Mouse (Mus musculus) thymus, adult 2 months (tissue): ENCODE measurements around the gene Stambp. TPM values are rescaled to one million over a fixed set of nuclear protein-coding genes. Genes with fewer than 3 reads are reported as not detected.

Experiments
- DNase-seq: peaks from one replicate; pipeline ENCODE4 v3.0.0; 2021
- H3K27ac ChIP-seq: fragments of 200-500 bp; 2 replicates; pipeline ENCODE4 v1.5.1; 2012; ENCODE audit warnings: low read length, control low read depth; ENCODE audit not compliant: control insufficient read depth, insufficient read depth
- H3K27me3 ChIP-seq: fragments of 200-500 bp; 2 replicates; pipeline ENCODE4 v1.6.1; 2012; ENCODE audit warnings: mild to moderate bottlenecking, low read length, moderate library complexity, mixed read lengths; ENCODE audit not compliant: control insufficient read depth, insufficient read depth
- H3K36me3 ChIP-seq: fragments of 200-500 bp; 2 replicates; pipeline ENCODE4 v1.6.1; 2012; ENCODE audit warnings: mild to moderate bottlenecking, low read length, moderate library complexity; ENCODE audit not compliant: control insufficient read depth, insufficient read depth
- H3K4me1 ChIP-seq: fragments of 200-500 bp; replicated peaks from 2 replicates; pipeline ENCODE4 v1.6.1; 2012; ENCODE audit warnings: low read length; ENCODE audit not compliant: control insufficient read depth, insufficient read depth
- H3K4me3 ChIP-seq: fragments of 200-500 bp; 2 replicates; pipeline ENCODE4 v1.5.1; 2012; ENCODE audit warnings: mild to moderate bottlenecking, low read length, control low read depth, moderate library complexity; ENCODE audit not compliant: control insufficient read depth, insufficient read depth
- CTCF ChIP-seq: fragments of 200-500 bp; IDR thresholded peaks from 2 replicates; pipeline ENCODE4 v1.5.1; 2012; ENCODE audit warnings: mild to moderate bottlenecking, control low read depth, low read length, moderate library complexity, borderline replicate concordance; ENCODE audit not compliant: control insufficient read depth, poor library complexity, insufficient read depth; ENCODE audit errors: extremely low read depth
- POLR2A ChIP-seq: fragments of 200-500 bp; IDR thresholded peaks from 2 replicates; pipeline ENCODE4 v1.6.1; 2012; ENCODE audit warnings: mild to moderate bottlenecking, low read length, control low read depth, moderate library complexity; ENCODE audit not compliant: control insufficient read depth, poor library complexity, insufficient read depth; ENCODE audit errors: extremely low read depth
- WGBS: fragments of 180-500 bp; shearing (Covaris S2); methylation state at CpG from one replicate; pipeline ENCODE4 v1.1.7; 2018; 5-methylcytosine and 5-hydroxymethylcytosine counted together
- polyA plus RNA-seq: library from polyadenylated mRNA; depleted of rRNA; stranded (reverse); fragments of >200 nt; gene quantifications from 2 replicates; pipeline ENCODE4 v1.2.3, GENCODE M21; 2012; rRNA removed

Stambp gene
- polyA plus RNA-seq, 1 experiment = 19.2 TPM

DNA sequence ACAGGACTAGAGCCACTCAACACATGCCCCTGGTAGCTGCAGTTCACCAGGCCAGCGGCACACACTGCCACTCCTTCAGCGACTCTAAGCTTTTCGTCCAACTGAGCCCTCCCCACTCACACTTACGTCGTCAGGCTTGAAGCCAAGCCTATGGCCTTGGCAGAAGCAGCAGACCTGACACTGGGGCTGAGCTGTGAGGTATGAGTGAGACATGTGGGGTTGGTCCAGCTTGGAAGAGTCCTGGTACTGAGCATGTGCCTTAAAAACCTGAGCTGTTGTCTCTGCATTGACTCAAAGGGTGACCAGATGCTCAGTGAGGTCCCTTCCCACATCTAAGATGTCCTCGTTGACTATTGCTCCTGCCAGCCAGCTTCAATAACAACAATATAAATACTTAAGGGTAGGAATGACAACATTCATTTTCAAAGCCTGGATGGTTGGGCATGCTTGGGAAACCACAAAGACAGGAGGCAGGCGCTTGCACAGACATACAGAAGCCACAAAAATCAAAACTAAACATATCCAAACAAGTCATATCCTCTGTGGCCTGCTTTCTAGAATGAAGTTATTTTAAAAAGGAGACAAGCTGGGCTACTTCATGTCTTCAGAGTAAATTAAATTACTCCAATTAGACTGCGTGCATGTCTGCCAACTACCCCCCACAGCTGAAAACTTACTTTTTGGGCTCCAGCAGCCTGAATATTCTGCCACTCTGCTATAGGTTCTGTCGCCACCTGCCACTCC, 76.3 kb downstream of the Stambp start:
- TF ChIP-seq POLR2A (no peak), CTCF (no peak)
- Histone ChIP-seq H3K27ac (no peak overlapping the region), H3K27me3 (no peaks in the 10 kb centered on the region), H3K4me3 (no peak overlapping the region), H3K36me3 (peaks cover 8% of the 10 kb centered on the region), H3K4me1 (no peaks in the 10 kb centered on the region)
- no peak for DNase-seq
- 82% methylated on average over 9 of the region's 9 CpGs for WGBS

Other genes with a start within 250 kb of the Stambp start
- gene Mthfd2, start 246.8 kb downstream of the Stambp start, polyA plus RNA-seq = 15.9 and 16.3 TPM in 2 replicates
- gene Mob1a, start 246.7 kb downstream of the Stambp start, polyA plus RNA-seq = 45.5 and 49.1 TPM in 2 replicates
- gene Bola3, start 223.6 kb downstream of the Stambp start, polyA plus RNA-seq = 10.6 and 13.6 TPM in 2 replicates
- 32.6 and 43.3 TPM in 2 replicates for gene Tet3, start 113.6 kb downstream of the Stambp start, polyA plus RNA-seq
- 52.1 and 65.4 TPM in 2 replicates for gene Dguok, start 65.8 kb downstream of the Stambp start, polyA plus RNA-seq
- 2.3 and 3.5 TPM in 2 replicates for gene Actg2, start 36.5 kb downstream of the Stambp start, polyA plus RNA-seq
- 0.47 and 0.51 TPM in 2 replicates for gene Clec4f, start 83.5 kb upstream of the Stambp start, polyA plus RNA-seq
- gene Cd207, start 105.1 kb upstream of the Stambp start, polyA plus RNA-seq = 3.8 and 6.0 TPM in 2 replicates
- gene Vax2, start 138.5 kb upstream of the Stambp start, polyA plus RNA-seq = 0.08 and 0.23 TPM in 2 replicates
- 0.35 and 0.36 TPM in 2 replicates for gene Atp6v1b1, start 170.3 kb upstream of the Stambp start, polyA plus RNA-seq
- 0.05 TPM in 1 of 2 replicates, not detected in the other for gene Ankrd53, start 189.9 kb upstream of the Stambp start, polyA plus RNA-seq
- gene Tex261, start 203.1 kb upstream of the Stambp start, polyA plus RNA-seq = 183 and 190 TPM in 2 replicates
- gene Nagk, start 222.3 kb upstream of the Stambp start, polyA plus RNA-seq = 15.7 and 18.7 TPM in 2 replicates